Comparison of ENCODE assay signal across 1 mouse cellular context in genomic region chr8:105295256-105295655, GRCm38 (mm10).
TF ChIP-seq lines count a peak whose summit lies in the region.

No protein-coding gene starts in this region.

TF ChIP-seq in myocyte, 11 proteins besides CTCF, POLR2A, EP300 and RAD21:
- TF ChIP-seq MAX (IDR thresholded peaks at IDR 0.05; ENCODE audit: low read depth) = no peak
- no peak for TF ChIP-seq E2F4 (IDR thresholded peaks at IDR 0.05; ENCODE audit: insufficient read depth)
- TF ChIP-seq MYOD1 (IDR thresholded peaks at IDR 0.05; ENCODE audit: control insufficient read depth in 1 of 3, insufficient read length in 2 of 3, low read depth in 2 of 3) = peak; percentile 39 to 97 (median 95)
- TF ChIP-seq USF1 (IDR thresholded peaks at IDR 0.05; ENCODE audit: low read depth) = no peak
- peak; percentile 89 to 99 (median 96) for TF ChIP-seq MYOG (IDR thresholded peaks at IDR 0.05; ENCODE audit: control insufficient read depth in 1 of 3, insufficient read depth in 1 of 3, insufficient read length in 2 of 3, low read depth in 2 of 3)
- TF ChIP-seq POLR2AphosphoS2 (IDR thresholded peaks at IDR 0.05; ENCODE audit: insufficient read length, low read depth) = no peak
- TF ChIP-seq SRF (IDR thresholded peaks at IDR 0.05; ENCODE audit: control insufficient read depth, insufficient read length, low read depth) = no peak
- TF ChIP-seq TCF3 (IDR thresholded peaks at IDR 0.05; ENCODE audit: insufficient read length, low read depth) = peak; percentile 64
- no peak for TF ChIP-seq CEBPB (IDR thresholded peaks at IDR 0.05; ENCODE audit: insufficient read depth, poor library complexity, severe bottlenecking)
- no peak for TF ChIP-seq REST (IDR thresholded peaks at IDR 0.05; ENCODE audit: insufficient read depth, insufficient read length)
- peak; percentile 80 for TF ChIP-seq TCF12 (IDR thresholded peaks at IDR 0.05; ENCODE audit: insufficient read depth, poor library complexity, severe bottlenecking)
